Mouse (Mus musculus) T-helper 1 cell (primary cell): ENCODE data around the gene 4930524B15Rik.
"Not testable (repeated sequence)": the region's sequence is repeated elsewhere in the genome, so short reads cannot be mapped to it uniquely, and the experiment has no call there.

ENCODE experiments used
- in situ Hi-C: fragments of 300-600 bp; cut with MboI, MseI; formaldehyde crosslinking; loops from one replicate; pipeline ENCODE4 v1.15.1; 2025; ENCODE audit warnings: high pct_unique_total_duplicates

The 4930524B15Rik gene

GRCm38 (mm10) chr11:31965256-31966134 is at the start of gene 4930524B15Rik:
Gene 4930524B15Rik (plus strand): TSS chr11:31965592.
- in situ Hi-C loops = loop anchor here (10.0 kb wide), 1 partner anchor 689 kb away; no protein-coding TSS in a partner anchor

- in situ Hi-C loops = no loop called here
Observed at GRCm38 (mm10) chr11:31917769-31918168, 47.6 kb upstream of the 4930524B15Rik start.

GRCm38 (mm10) chr11:31930051-31930450 is 35.3 kb upstream of the 4930524B15Rik start:
- in situ Hi-C loops = loop anchor here (25.0 kb wide), 2 partner anchors 568 to 668 kb away; partner anchors contain the start of gene Stc2

- in situ Hi-C loops = loop anchor here (25.0 kb wide), 2 partner anchors 573 to 673 kb away; partner anchors contain the start of gene Stc2
Observed at GRCm38 (mm10) chr11:31935652-31936051, 29.7 kb upstream of the 4930524B15Rik start.

- in situ Hi-C loops = loop anchor here (25.0 kb wide), 2 partner anchors 575 to 675 kb away; partner anchors contain the start of gene Stc2
Observed at GRCm38 (mm10) chr11:31936910-31937525, 28.4 kb upstream of the 4930524B15Rik start.

DNA sequence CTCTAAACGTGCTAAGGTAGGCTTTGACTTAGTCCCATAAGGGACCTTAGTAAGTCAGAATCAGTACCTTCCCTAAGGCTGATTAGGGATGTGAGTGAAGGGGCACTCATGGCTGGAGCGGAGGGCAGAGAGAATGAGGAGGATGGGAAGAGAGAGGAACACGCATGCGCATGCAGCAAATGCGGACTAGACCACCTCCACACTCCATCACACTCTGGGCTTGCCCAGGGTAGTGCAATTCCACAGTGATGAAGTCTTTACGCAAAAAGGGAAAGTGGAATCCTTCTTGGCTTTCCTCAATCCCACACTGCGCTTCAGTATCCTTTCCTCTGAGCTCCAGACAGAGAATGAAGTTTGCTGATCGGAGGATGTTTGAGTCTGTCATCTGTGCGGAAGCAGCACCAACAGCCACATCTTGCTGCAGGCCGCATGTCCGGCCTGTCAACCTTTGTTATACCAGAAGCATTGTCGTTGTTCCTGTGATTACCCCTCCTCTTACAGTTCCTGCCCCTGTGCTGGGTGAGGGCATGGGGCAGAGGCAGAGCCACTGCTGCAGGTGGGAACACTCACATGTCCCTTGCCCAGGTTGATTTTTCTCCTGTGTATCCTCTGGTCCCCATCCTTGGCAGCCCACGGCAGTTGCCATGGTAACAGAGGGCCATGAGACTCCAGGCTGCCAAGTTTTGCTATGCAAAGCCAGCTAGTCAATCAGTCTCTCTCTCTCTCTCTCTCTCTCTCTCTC is 24.3 kb upstream of the 4930524B15Rik start:
- in situ Hi-C loops = loop anchor here (25.0 kb wide), 2 partner anchors 579 to 679 kb away; partner anchors contain the start of gene Stc2

GRCm38 (mm10) chr11:31941640-31942638 is 23.5 kb upstream of the 4930524B15Rik start:
- in situ Hi-C loops = loop anchor here (25.0 kb wide), 2 partner anchors 580 to 680 kb away; partner anchors contain the start of gene Stc2

DNA sequence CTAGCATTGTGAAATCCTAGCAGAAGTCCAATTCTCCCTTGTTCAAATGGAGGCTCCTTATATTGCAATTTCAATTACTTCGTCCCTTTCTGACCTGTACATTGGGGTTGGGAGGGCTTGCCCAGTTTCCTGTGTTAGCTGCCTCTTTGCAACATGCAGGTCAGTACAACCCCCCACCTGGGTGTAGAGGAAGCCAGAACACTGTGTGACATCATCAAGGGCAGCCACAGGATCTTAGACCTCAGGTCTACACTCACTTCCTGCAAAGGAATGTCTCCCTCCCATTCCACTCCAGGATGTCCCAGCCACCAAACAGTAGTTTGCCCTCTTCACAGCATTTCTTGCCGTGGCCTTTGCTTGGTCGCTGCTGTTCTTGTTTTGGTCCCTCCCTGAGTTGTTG is 19.9 kb upstream of the 4930524B15Rik start:
- in situ Hi-C loops = loop anchor here (5.0 to 25.0 kb wide), 3 partner anchors 273 to 683 kb away; partner anchors contain the start of genes Bod1 and Stc2

DNA sequence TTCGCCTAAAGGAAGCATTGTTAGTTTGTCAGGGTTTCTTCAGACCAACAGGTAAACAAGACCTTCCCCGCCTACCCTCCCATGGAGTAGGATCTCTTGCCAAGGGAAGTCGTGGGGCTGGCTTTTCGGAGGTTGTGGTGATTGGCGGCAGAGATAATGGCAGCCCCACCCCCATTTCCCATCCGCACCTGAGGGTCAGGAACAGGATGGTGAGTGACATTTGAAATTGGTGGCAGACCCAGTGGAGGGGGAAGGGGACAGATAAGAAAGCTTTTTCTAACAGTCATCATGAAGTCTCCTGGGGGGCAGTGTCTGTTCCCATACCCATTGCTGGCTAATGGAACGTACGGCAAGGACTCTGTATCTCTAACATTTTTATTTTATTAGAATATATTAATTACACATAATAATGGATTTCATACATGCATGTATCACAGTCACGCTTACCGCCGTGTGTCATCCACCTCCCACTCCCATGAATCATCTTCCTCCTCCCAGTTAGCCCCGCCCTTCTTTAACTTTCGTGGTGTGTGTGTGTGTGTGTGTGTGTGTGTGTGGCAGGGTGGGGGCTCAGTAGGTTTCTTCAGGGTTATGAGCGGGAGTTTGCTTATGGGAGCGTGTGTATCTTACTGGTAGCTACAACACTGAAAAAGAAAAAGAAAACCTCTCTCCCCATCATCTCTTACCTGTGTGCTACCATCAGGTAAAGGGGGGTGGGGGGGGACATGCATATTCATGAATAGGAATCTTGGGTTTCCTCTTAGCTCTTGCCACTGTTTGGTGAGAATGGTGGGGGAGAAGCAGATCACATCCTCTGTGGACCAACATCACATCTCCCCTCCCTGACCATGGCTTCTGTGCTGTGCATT is 16.7 kb upstream of the 4930524B15Rik start:
- in situ Hi-C loops = loop anchor here (5.0 to 25.0 kb wide), 3 partner anchors 276 to 686 kb away; partner anchors contain the start of genes Bod1 and Stc2

GRCm38 (mm10) chr11:31949331-31949785 is 16.0 kb upstream of the 4930524B15Rik start:
- in situ Hi-C loops = loop anchor here (5.0 to 25.0 kb wide), 3 partner anchors 277 to 687 kb away; partner anchors contain the start of genes Bod1 and Stc2

DNA sequence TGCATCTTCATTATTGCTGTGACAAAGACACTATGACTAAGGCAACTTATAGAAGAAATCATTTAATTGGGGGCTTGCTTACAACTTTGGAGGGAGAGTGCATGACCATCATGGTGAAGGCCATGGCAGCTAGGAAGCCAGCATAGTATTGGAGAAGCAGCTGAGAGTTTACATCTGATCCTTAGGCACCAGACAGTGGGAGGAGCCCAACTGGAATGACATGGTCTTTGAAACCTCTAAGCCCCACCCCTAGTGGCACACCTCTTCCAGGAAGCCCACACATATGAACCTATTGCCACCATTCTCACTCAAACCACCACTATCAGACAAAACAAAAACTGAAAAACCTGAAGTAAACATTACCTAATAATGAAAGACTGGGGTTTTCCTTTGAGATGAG is 5.3 kb upstream of the 4930524B15Rik start:
- in situ Hi-C loops = loop anchor here (10.0 kb wide), 1 partner anchor 695 kb away; no protein-coding TSS in a partner anchor

GRCm38 (mm10) chr11:31963993-31964392 is 1.4 kb upstream of the 4930524B15Rik start:
- in situ Hi-C loops = loop anchor here (10.0 kb wide), 1 partner anchor 691 kb away; no protein-coding TSS in a partner anchor

DNA sequence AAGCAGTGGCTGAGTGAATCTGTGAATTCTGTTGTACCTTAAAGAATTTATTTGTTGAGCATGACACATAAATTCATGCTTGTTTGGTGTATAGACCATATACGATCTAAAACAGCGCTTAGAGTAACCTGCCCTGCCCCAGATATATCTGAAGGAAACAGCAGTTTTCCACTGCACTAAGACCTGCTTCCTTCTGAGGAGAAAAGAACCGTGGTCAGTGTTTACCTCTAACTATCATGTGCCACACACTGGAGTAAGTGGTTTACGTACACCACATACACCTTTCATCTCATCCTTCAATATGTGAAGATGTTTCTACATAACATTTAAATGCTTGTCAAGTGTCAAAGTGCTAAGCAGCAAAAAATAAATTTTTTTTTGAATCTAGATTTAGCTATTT is 8.7 kb downstream of the 4930524B15Rik start:
- in situ Hi-C loops = no loop called here

GRCm38 (mm10) chr11:31974826-31975225 is 9.4 kb downstream of the 4930524B15Rik start:
- in situ Hi-C loops = no loop called here

DNA sequence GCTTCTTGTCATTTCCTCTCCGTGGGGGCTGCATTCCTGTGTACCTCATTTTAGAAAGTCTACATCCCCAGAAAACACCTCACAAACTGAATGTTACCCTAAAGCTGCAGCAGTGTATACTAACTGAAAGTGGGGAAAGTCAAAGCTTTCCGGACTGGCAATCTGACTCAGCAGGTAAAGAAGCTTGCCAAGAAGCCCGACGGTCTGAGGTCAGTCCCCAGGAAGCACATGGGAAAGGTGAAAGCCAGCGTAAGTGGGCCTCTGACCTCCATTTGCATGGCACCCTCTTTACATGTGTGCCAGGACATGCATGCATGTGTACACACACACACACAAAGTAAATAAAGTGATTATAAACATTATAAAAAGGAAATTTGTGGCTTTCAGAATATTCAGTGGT is 10.3 kb downstream of the 4930524B15Rik start:
- in situ Hi-C loops = no loop called here

- in situ Hi-C loops = no loop called here
Observed at GRCm38 (mm10) chr11:31976137-31976536, 10.7 kb downstream of the 4930524B15Rik start.

GRCm38 (mm10) chr11:31980089-31980488 is 14.7 kb downstream of the 4930524B15Rik start:
- in situ Hi-C loops = not testable (repeated sequence)

DNA sequence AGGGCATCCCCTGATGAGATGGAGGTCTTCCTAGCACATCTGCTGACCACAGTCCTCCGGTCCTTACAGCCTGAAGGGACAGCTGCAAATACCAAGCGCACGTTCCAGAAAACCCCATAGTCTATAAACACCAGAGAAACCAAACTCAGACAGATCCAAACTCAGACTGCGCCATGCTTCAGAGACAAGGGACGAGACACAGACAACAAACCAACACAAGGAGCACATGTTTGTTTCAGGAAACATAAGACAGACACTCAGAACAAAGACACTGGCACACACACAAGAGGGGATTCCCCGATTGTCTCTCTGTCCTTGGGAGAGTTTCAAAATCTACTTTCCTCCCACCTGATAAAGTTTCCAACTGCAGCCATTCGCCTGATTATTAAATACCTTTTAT is 16.4 kb downstream of the 4930524B15Rik start:
- in situ Hi-C loops = no loop called here
